Mouse (Mus musculus) embryonic facial prominence, embryonic 15.5 days (tissue): ENCODE measurements at regions not wholly inside any gene's neighbourhood (a gene's known extent, or its start where the extent isn't known, plus 50 kb on each side); places are given as distances from the start of the nearest gene placed in this dataset.
"Not testable (repeated sequence)": the region's sequence is repeated elsewhere in the genome, so short reads cannot be mapped to it uniquely, and the experiment has no call there.

Experiments used
- ATAC-seq: fragments of 200-750 bp; cut with Nextera tagmentation; 2 replicates; pipeline ENCODE4 v1.8.0; 2017; ENCODE audit warnings: low read depth, moderate TSS enrichment; ENCODE audit not compliant: insufficient number of reproducible peaks, low FRiP score, low TSS enrichment
- H3K27ac ChIP-seq: fragments of 300-500 bp; sonication (generic); replicated peaks from 2 replicates; pipeline ENCODE4 v1.5.1; 2015; ENCODE audit warnings: mild to moderate bottlenecking, inconsistent platforms
- H3K27me3 ChIP-seq: fragments of 300-500 bp; sonication (generic); 2 replicates; pipeline ENCODE4 v1.6.1; 2015; ENCODE audit warnings: inconsistent platforms
- H3K36me3 ChIP-seq: fragments of 300-500 bp; sonication (generic); 2 replicates; pipeline ENCODE4 v1.6.1; 2015; ENCODE audit warnings: mild to moderate bottlenecking, inconsistent platforms
- H3K4me1 ChIP-seq: fragments of 300-500 bp; sonication (generic); 2 replicates; pipeline ENCODE4 v1.6.1; 2015; ENCODE audit warnings: inconsistent platforms
- H3K4me2 ChIP-seq: fragments of 300-500 bp; sonication (generic); replicated peaks from 2 replicates; pipeline ENCODE4 v1.6.1; 2015; ENCODE audit warnings: mild to moderate bottlenecking, inconsistent platforms
- H3K4me3 ChIP-seq: fragments of 300-500 bp; sonication (generic); replicated peaks from 2 replicates; pipeline ENCODE4 v1.5.1; 2015; ENCODE audit warnings: mild to moderate bottlenecking, inconsistent platforms
- H3K9ac ChIP-seq: fragments of 300-500 bp; sonication (generic); 2 replicates; pipeline ENCODE4 v1.6.1; 2015; ENCODE audit warnings: inconsistent platforms
- H3K9me3 ChIP-seq: fragments of 300-500 bp; sonication (generic); replicated peaks from 2 replicates; pipeline ENCODE4 v1.6.1; 2016; ENCODE audit warnings: inconsistent platforms
- WGBS: fragments of 180-500 bp; shearing (Covaris S2); methylation state at CpG from one replicate; pipeline ENCODE4 v1.1.7; 2015; 5-methylcytosine and 5-hydroxymethylcytosine counted together

GRCm38 (mm10) chr13:104549016-104549415 is 243.3 kb upstream of the Srek1ip1 start:
- no peak overlapping the region for H3K27ac ChIP-seq
- H3K9me3 ChIP-seq = no peaks in the 10 kb centered on the region
- H3K4me3 ChIP-seq = no peak overlapping the region
- H3K4me2 ChIP-seq = no peak overlapping the region
- no peaks in the 10 kb centered on the region for H3K4me1 ChIP-seq
- H3K9ac ChIP-seq = no peak overlapping the region
- no peaks in the 10 kb centered on the region for H3K27me3 ChIP-seq
- 69% methylated on average over 9 of the region's 9 CpGs for WGBS
- no peak for ATAC-seq
- no peaks in the 10 kb centered on the region for H3K36me3 ChIP-seq

GRCm38 (mm10) chr13:104553329-104553728 is 239.0 kb upstream of the Srek1ip1 start:
- 82% methylated on average over 3 of the region's 3 CpGs for WGBS
- no peaks in the 10 kb centered on the region for H3K36me3 ChIP-seq
- H3K4me1 ChIP-seq = no peaks in the 10 kb centered on the region
- H3K27me3 ChIP-seq = no peaks in the 10 kb centered on the region
- H3K4me2 ChIP-seq = no peak overlapping the region
- no peak overlapping the region for H3K9ac ChIP-seq
- H3K9me3 ChIP-seq = no peaks in the 10 kb centered on the region
- no peak for ATAC-seq
- no peak overlapping the region for H3K4me3 ChIP-seq
- no peak overlapping the region for H3K27ac ChIP-seq

GRCm38 (mm10) chr13:104556609-104557008 is 235.7 kb upstream of the Srek1ip1 start:
- H3K9ac ChIP-seq, H3K4me3 ChIP-seq, ATAC-seq, H3K27me3 ChIP-seq, H3K36me3 ChIP-seq, H3K27ac ChIP-seq, H3K9me3 ChIP-seq: not testable (repeated sequence)
- 0 out of 2 replicates have a peak overlapping the region, but pooled peaks have one; percentile 24 for H3K4me2 ChIP-seq
- peaks cover 10% of the 10 kb centered on the region; the same call in 1 of the 2 replicates for H3K4me1 ChIP-seq
- WGBS = 19% methylated on average over 7 of the region's 7 CpGs

GRCm38 (mm10) chr13:104559876-104560275 is 232.4 kb upstream of the Srek1ip1 start:
- H3K9ac ChIP-seq = no peak overlapping the region
- H3K9me3 ChIP-seq = no peaks in the 10 kb centered on the region
- peak overlapping the region; percentile 78; the same call in 1 of the 2 replicates for H3K27ac ChIP-seq
- peaks cover 17% of the 10 kb centered on the region for H3K4me1 ChIP-seq
- ATAC-seq = peak; percentile 54; the same call in 1 of the 2 replicates
- no peaks in the 10 kb centered on the region for H3K36me3 ChIP-seq
- peak overlapping the region; percentile 42; the same call in 1 of the 2 replicates for H3K4me2 ChIP-seq
- no peak overlapping the region for H3K4me3 ChIP-seq
- WGBS = 66% methylated on average over 5 of the region's 5 CpGs
- H3K27me3 ChIP-seq = no peaks in the 10 kb centered on the region

- 28% methylated on average over 15 of the region's 15 CpGs for WGBS
- Histone ChIP-seq H3K4me1 (peaks cover 17% of the 10 kb centered on the region), H3K9ac (no peak overlapping the region), H3K4me3 (peak overlapping the region; percentile 16), H3K27ac (peak overlapping the region; percentile 78), H3K4me2 (peak overlapping the region; percentile 42), H3K36me3 (no peaks in the 10 kb centered on the region), H3K27me3 (peaks cover 3% of the 10 kb centered on the region; the same call in 1 of the 2 replicates), H3K9me3 (no peaks in the 10 kb centered on the region)
- peak; percentile 76; the same call in 1 of the 2 replicates for ATAC-seq
Measured at GRCm38 (mm10) chr13:104560500-104561114, 231.7 kb upstream of the Srek1ip1 start.

- Histone ChIP-seq H3K27me3 (peaks cover 3% of the 10 kb centered on the region; the same call in 1 of the 2 replicates), H3K9ac (no peak overlapping the region), H3K9me3 (no peaks in the 10 kb centered on the region), H3K36me3 (no peaks in the 10 kb centered on the region), H3K27ac (no peak overlapping the region), H3K4me2 (no peak overlapping the region), H3K4me1 (peaks cover 17% of the 10 kb centered on the region), H3K4me3 (no peak overlapping the region)
- WGBS = 36% methylated on average over 3 of the region's 3 CpGs
- ATAC-seq = no peak
Measured at GRCm38 (mm10) chr13:104562536-104562935, 229.7 kb upstream of the Srek1ip1 start.

- Histone ChIP-seq H3K4me3 (no peak overlapping the region), H3K9ac (no peak overlapping the region), H3K4me2 (no peak overlapping the region), H3K9me3 (no peaks in the 10 kb centered on the region), H3K36me3 (no peaks in the 10 kb centered on the region), H3K27ac (no peak overlapping the region), H3K27me3 (peaks cover 3% of the 10 kb centered on the region; the same call in 1 of the 2 replicates), H3K4me1 (peaks cover 17% of the 10 kb centered on the region)
- 24% methylated on average over 2 of the region's 2 CpGs for WGBS
- no peak for ATAC-seq
Measured at GRCm38 (mm10) chr13:104563019-104563418, 229.3 kb upstream of the Srek1ip1 start.

GRCm38 (mm10) chr13:104563889-104564288 is 228.4 kb upstream of the Srek1ip1 start:
- no peak overlapping the region for H3K9ac ChIP-seq
- ATAC-seq = no peak
- no peak overlapping the region for H3K4me2 ChIP-seq
- H3K9me3 ChIP-seq = no peaks in the 10 kb centered on the region
- no peak overlapping the region for H3K4me3 ChIP-seq
- peaks cover 17% of the 10 kb centered on the region for H3K4me1 ChIP-seq
- WGBS = 70% methylated on average over 7 of the region's 7 CpGs
- H3K27me3 ChIP-seq = peaks cover 3% of the 10 kb centered on the region; the same call in 1 of the 2 replicates
- no peaks in the 10 kb centered on the region for H3K36me3 ChIP-seq
- no peak overlapping the region for H3K27ac ChIP-seq

- no peak overlapping the region for H3K9ac ChIP-seq
- no peak overlapping the region for H3K4me2 ChIP-seq
- ATAC-seq = no peak
- H3K36me3 ChIP-seq = no peaks in the 10 kb centered on the region
- H3K4me3 ChIP-seq = no peak overlapping the region
- H3K27ac ChIP-seq = no peak overlapping the region
- no peaks in the 10 kb centered on the region for H3K9me3 ChIP-seq
- 50% methylated on average over 6 of the region's 6 CpGs for WGBS
- peaks cover 11% of the 10 kb centered on the region; the same call in 1 of the 2 replicates for H3K4me1 ChIP-seq
- peaks cover 3% of the 10 kb centered on the region; the same call in 1 of the 2 replicates for H3K27me3 ChIP-seq
Measured at GRCm38 (mm10) chr13:104569765-104570164, 222.5 kb upstream of the Srek1ip1 start.

GRCm38 (mm10) chr13:104572236-104572635 is 220.0 kb upstream of the Srek1ip1 start:
- Histone ChIP-seq H3K4me3 (no peak overlapping the region), H3K4me1 (peaks cover 11% of the 10 kb centered on the region; the same call in 1 of the 2 replicates), H3K9me3 (no peaks in the 10 kb centered on the region), H3K4me2 (no peak overlapping the region), H3K36me3 (no peaks in the 10 kb centered on the region), H3K9ac (no peak overlapping the region), H3K27me3 (no peaks in the 10 kb centered on the region), H3K27ac (no peak overlapping the region)
- ATAC-seq = no peak; the same call in 1 of the 2 replicates
- 52% methylated on average over 10 of the region's 10 CpGs for WGBS

- no peak overlapping the region for H3K4me3 ChIP-seq
- ATAC-seq = no peak
- WGBS = 75% methylated on average over 5 of the region's 5 CpGs
- H3K4me1 ChIP-seq = peaks cover 11% of the 10 kb centered on the region; the same call in 1 of the 2 replicates
- no peak overlapping the region for H3K4me2 ChIP-seq
- no peaks in the 10 kb centered on the region for H3K36me3 ChIP-seq
- no peak overlapping the region for H3K9ac ChIP-seq
- no peaks in the 10 kb centered on the region for H3K27me3 ChIP-seq
- H3K9me3 ChIP-seq = no peaks in the 10 kb centered on the region
- no peak overlapping the region for H3K27ac ChIP-seq
Measured at GRCm38 (mm10) chr13:104574396-104574795, 217.9 kb upstream of the Srek1ip1 start.
